Mouse (Mus musculus): Measurements from ENCODE around the gene Srm. TPM values are rescaled to one million over a fixed set of nuclear protein-coding genes. Genes with fewer than 3 reads are reported as not detected.
A peak's percentile ranks its signal among the peaks of the same experiment; 100 is the strongest.

The Srm gene
- polyA plus RNA-seq, 1 experiment from 2014 or later: 190 TPM

GRCm38 (mm10) chr4:148580765-148581164 is 10.5 kb upstream of the Srm start:
- ATAC-seq: 0 out of 2 replicates have a peak, but pooled peaks have one; percentile 4
- no peaks in the 10 kb centered on the region for H3K9me3 ChIP-seq (ENCODE audit: control insufficient read depth, low read length)
- H3K36me3 ChIP-seq (ENCODE audit: control insufficient read depth, insufficient read depth): peaks cover 31% of the 10 kb centered on the region
- H3K27me3 ChIP-seq (replicated peaks; ENCODE audit: control insufficient read depth, insufficient read depth, low read length): no peaks in the 10 kb centered on the region
- no peak overlapping the region for H3K4me3 ChIP-seq (replicated peaks; ENCODE audit: low read length)
- no peak overlapping the region for H3K4me2 ChIP-seq (ENCODE audit: low read length)
- H3K4me1 ChIP-seq (replicated peaks; ENCODE audit: control insufficient read depth, insufficient read depth, low read length): no peaks in the 10 kb centered on the region
- no peak overlapping the region for H3K27ac ChIP-seq (ENCODE audit: low read length)
- H3K9ac ChIP-seq (replicated peaks; ENCODE audit: low read depth, low read length): no peak overlapping the region
- WGBS: 88% methylated on average over 9 of the region's 9 CpGs

- H3K4me3 ChIP-seq (replicated peaks; ENCODE audit: low read length): no peak overlapping the region
- WGBS: 93% methylated on average over 5 of the region's 5 CpGs
- peaks cover 25% of the 10 kb centered on the region for H3K36me3 ChIP-seq (ENCODE audit: control insufficient read depth, insufficient read depth)
- H3K27ac ChIP-seq (ENCODE audit: low read length): no peak overlapping the region
- H3K27me3 ChIP-seq (replicated peaks; ENCODE audit: control insufficient read depth, insufficient read depth, low read length): no peaks in the 10 kb centered on the region
- no peak overlapping the region for H3K4me2 ChIP-seq (ENCODE audit: low read length)
- H3K9ac ChIP-seq (replicated peaks; ENCODE audit: low read depth, low read length): no peak overlapping the region
- no peaks in the 10 kb centered on the region for H3K4me1 ChIP-seq (replicated peaks; ENCODE audit: control insufficient read depth, insufficient read depth, low read length)
- no peaks in the 10 kb centered on the region for H3K9me3 ChIP-seq (ENCODE audit: control insufficient read depth, low read length)
- 0 out of 2 replicates have a peak, but pooled peaks have one; percentile 38 for ATAC-seq
These were observed 9.9 kb upstream of the Srm start for GRCm38 (mm10) chr4:148581422-148581821.

GRCm38 (mm10) chr4:148583257-148583656 is 8.0 kb upstream of the Srm start:
- H3K27ac ChIP-seq (ENCODE audit: low read length): no peak overlapping the region
- H3K4me2 ChIP-seq (ENCODE audit: low read length): no peak overlapping the region
- no peaks in the 10 kb centered on the region for H3K9me3 ChIP-seq (ENCODE audit: control insufficient read depth, low read length)
- H3K36me3 ChIP-seq (ENCODE audit: control insufficient read depth, insufficient read depth): peaks cover 13% of the 10 kb centered on the region; the same call in 1 of the 2 replicates
- 87% methylated on average over 4 of the region's 4 CpGs for WGBS
- ATAC-seq: no peak
- no peaks in the 10 kb centered on the region for H3K27me3 ChIP-seq (replicated peaks; ENCODE audit: control insufficient read depth, insufficient read depth, low read length)
- H3K4me1 ChIP-seq (replicated peaks; ENCODE audit: control insufficient read depth, insufficient read depth, low read length): no peaks in the 10 kb centered on the region
- H3K4me3 ChIP-seq (replicated peaks; ENCODE audit: low read length): no peak overlapping the region
- H3K9ac ChIP-seq (replicated peaks; ENCODE audit: low read depth, low read length): no peak overlapping the region

- no peak overlapping the region for H3K27ac ChIP-seq (ENCODE audit: low read length)
- WGBS: 84% methylated on average over 9 of the region's 9 CpGs
- no peak overlapping the region for H3K4me2 ChIP-seq (ENCODE audit: low read length)
- no peak overlapping the region for H3K9ac ChIP-seq (replicated peaks; ENCODE audit: low read depth, low read length)
- peaks cover 12% of the 10 kb centered on the region for H3K4me1 ChIP-seq (replicated peaks; ENCODE audit: control insufficient read depth, insufficient read depth, low read length)
- H3K27me3 ChIP-seq (replicated peaks; ENCODE audit: control insufficient read depth, insufficient read depth, low read length): no peaks in the 10 kb centered on the region
- no peaks in the 10 kb centered on the region for H3K9me3 ChIP-seq (ENCODE audit: control insufficient read depth, low read length)
- H3K4me3 ChIP-seq (replicated peaks; ENCODE audit: low read length): no peak overlapping the region
- no peak for ATAC-seq
- no peaks in the 10 kb centered on the region; the same call in 1 of the 2 replicates for H3K36me3 ChIP-seq (ENCODE audit: control insufficient read depth, insufficient read depth)
These were observed 4.7 kb upstream of the Srm start for GRCm38 (mm10) chr4:148586648-148587047.

GRCm38 (mm10) chr4:148588793-148589192 is 2.5 kb upstream of the Srm start:
- peaks cover 25% of the 10 kb centered on the region for H3K4me1 ChIP-seq (replicated peaks; ENCODE audit: control insufficient read depth, insufficient read depth, low read length)
- no peak for ATAC-seq
- no peak overlapping the region for H3K4me2 ChIP-seq (ENCODE audit: low read length)
- WGBS: 64% methylated on average over 9 of the region's 9 CpGs
- no peaks in the 10 kb centered on the region for H3K9me3 ChIP-seq (ENCODE audit: control insufficient read depth, low read length)
- H3K4me3 ChIP-seq (replicated peaks; ENCODE audit: low read length): no peak overlapping the region
- no peak overlapping the region for H3K9ac ChIP-seq (replicated peaks; ENCODE audit: low read depth, low read length)
- no peaks in the 10 kb centered on the region for H3K27me3 ChIP-seq (replicated peaks; ENCODE audit: control insufficient read depth, insufficient read depth, low read length)
- no peaks in the 10 kb centered on the region for H3K36me3 ChIP-seq (ENCODE audit: control insufficient read depth, insufficient read depth)
- no peak overlapping the region for H3K27ac ChIP-seq (ENCODE audit: low read length)

DNA sequence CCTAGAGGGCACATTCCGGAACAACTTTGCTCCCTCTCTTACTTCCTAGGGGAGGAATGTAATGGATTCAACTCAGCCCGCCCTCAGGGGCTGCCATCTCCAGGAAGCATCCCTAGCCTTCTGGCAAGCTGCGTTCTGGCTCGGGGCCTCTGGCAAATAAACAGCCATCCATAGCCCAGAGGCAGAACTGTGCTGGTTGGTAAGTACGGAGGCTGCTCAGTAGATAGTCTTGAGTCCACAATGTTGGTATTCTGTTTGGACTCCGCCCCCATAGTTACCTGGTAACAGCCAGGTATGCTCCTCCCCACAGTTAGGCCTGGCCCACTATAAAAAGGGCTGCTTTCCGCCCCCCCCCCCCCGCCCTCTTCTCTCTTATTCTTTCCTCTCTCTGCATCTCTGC is 1.7 kb upstream of the Srm start:
- Histone ChIP-seq H3K36me3 (ENCODE audit: control insufficient read depth, insufficient read depth) (peaks cover 2% of the 10 kb centered on the region; the same call in 1 of the 2 replicates), H3K4me3 (replicated peaks; ENCODE audit: low read length) (no peak overlapping the region), H3K9ac (replicated peaks; ENCODE audit: low read depth, low read length) (no peak overlapping the region), H3K27ac (ENCODE audit: low read length) (no peak overlapping the region), H3K9me3 (ENCODE audit: control insufficient read depth, low read length) (no peaks in the 10 kb centered on the region), H3K4me1 (replicated peaks; ENCODE audit: control insufficient read depth, insufficient read depth, low read length) (peaks cover 25% of the 10 kb centered on the region), H3K4me2 (ENCODE audit: low read length) (no peak overlapping the region), H3K27me3 (replicated peaks; ENCODE audit: control insufficient read depth, insufficient read depth, low read length) (no peaks in the 10 kb centered on the region)
- ATAC-seq: no peak
- WGBS: 54% methylated on average over 6 of the region's 8 CpGs

GRCm38 (mm10) chr4:148590421-148591170 is 707 bp upstream of the Srm start:
- Histone ChIP-seq H3K27me3 (replicated peaks; ENCODE audit: control insufficient read depth, insufficient read depth, low read length) (no peaks in the 10 kb centered on the region), H3K4me1 (replicated peaks; ENCODE audit: control insufficient read depth, insufficient read depth, low read length) (peaks cover 25% of the 10 kb centered on the region), H3K36me3 (ENCODE audit: control insufficient read depth, insufficient read depth) (peaks cover 11% of the 10 kb centered on the region), H3K27ac (ENCODE audit: low read length) (peak overlapping the region; percentile 88), H3K4me2 (ENCODE audit: low read length) (peak overlapping the region; percentile 73), H3K9ac (replicated peaks; ENCODE audit: low read depth, low read length) (peak overlapping the region; percentile 55), H3K4me3 (replicated peaks; ENCODE audit: low read length) (peak overlapping the region; percentile 93), H3K9me3 (ENCODE audit: control insufficient read depth, low read length) (no peaks in the 10 kb centered on the region)
- WGBS: 3% methylated on average over 18 of the region's 18 CpGs
- ATAC-seq: peak; percentile 29

GRCm38 (mm10) chr4:148591637-148592380 is 506 bp downstream of the Srm start:
- H3K36me3 ChIP-seq (ENCODE audit: control insufficient read depth, insufficient read depth): peaks cover 11% of the 10 kb centered on the region
- H3K4me1 ChIP-seq (replicated peaks; ENCODE audit: control insufficient read depth, insufficient read depth, low read length): peaks cover 25% of the 10 kb centered on the region
- peak overlapping the region; percentile 74 for H3K27ac ChIP-seq (ENCODE audit: low read length)
- no peaks in the 10 kb centered on the region for H3K9me3 ChIP-seq (ENCODE audit: control insufficient read depth, low read length)
- peak; percentile 21 for ATAC-seq
- whole genome bisulfite sequencing: under 1% methylated on average over 52 of the region's 53 CpGs
- H3K4me2 ChIP-seq (ENCODE audit: low read length): peak overlapping the region; percentile 73
- no peaks in the 10 kb centered on the region for H3K27me3 ChIP-seq (replicated peaks; ENCODE audit: control insufficient read depth, insufficient read depth, low read length)
- H3K9ac ChIP-seq (replicated peaks; ENCODE audit: low read depth, low read length): peak overlapping the region; percentile 80
- H3K4me3 ChIP-seq (replicated peaks; ENCODE audit: low read length): peak overlapping the region; percentile 93

- Histone ChIP-seq H3K9me3 (ENCODE audit: control insufficient read depth, low read length) (no peaks in the 10 kb centered on the region), H3K4me3 (replicated peaks; ENCODE audit: low read length) (no peak overlapping the region), H3K36me3 (ENCODE audit: control insufficient read depth, insufficient read depth) (peaks cover 11% of the 10 kb centered on the region), H3K4me1 (replicated peaks; ENCODE audit: control insufficient read depth, insufficient read depth, low read length) (peaks cover 23% of the 10 kb centered on the region), H3K27me3 (replicated peaks; ENCODE audit: control insufficient read depth, insufficient read depth, low read length) (no peaks in the 10 kb centered on the region), H3K4me2 (ENCODE audit: low read length) (no peak overlapping the region), H3K9ac (replicated peaks; ENCODE audit: low read depth, low read length) (no peak overlapping the region), H3K27ac (ENCODE audit: low read length) (no peak overlapping the region)
- WGBS: 95% methylated on average over 11 of the region's 11 CpGs
- ATAC-seq: no peak
These were observed 2.7 kb downstream of the Srm start for GRCm38 (mm10) chr4:148593996-148594395.

All from forebrain, embryonic 16.5 days (tissue).